ENCODE assay signal across 17 mouse cellular contexts in the genomic region with DNA sequence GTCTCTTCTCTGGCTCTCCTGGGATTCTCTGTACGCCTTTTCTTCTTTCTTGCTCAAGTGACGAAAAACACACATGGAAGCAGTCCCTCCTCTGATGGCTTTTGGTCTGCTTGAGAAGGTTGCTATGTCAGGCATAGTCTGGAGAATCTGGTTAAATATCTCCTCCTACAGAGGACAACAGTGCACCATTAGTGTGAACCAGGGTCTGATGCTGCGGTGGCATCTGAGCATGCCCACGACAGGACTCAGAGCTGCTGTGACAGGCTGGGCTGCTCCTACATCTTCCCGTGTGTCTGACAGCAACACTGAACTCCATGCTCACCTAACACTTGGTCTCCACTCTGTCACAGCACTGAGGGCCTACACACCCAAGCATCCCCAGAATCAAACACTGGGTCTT.
"Had no signal": no experiment of that assay in that cellular context is flagged by ENCODE, and none has a peak within 500 bp of the region (broad histone marks: within the 10 kb centered on the region; RNA-seq: fewer than 3 reads in every experiment).

No protein-coding gene starts in this region.

- DNase-seq: liver, embryonic 13.5 days; liver, postnatal 0 days; lung, adult 2 months; lung, postnatal 14 days; lung, postnatal 36 days; right cerebral cortex, postnatal 14 days; thymus, adult 2 months; thymus, postnatal 25 days; thymus, postnatal 4 days had no signal

- H3K4me2 ChIP-seq: liver, embryonic 13.5 days; liver, embryonic 15.5 days; lung, embryonic 15.5 days; midbrain, embryonic 12.5 days; midbrain, embryonic 15.5 days; neural tube, embryonic 12.5 days; stomach, embryonic 15.5 days had no signal

- H3K4me3 ChIP-seq: liver, embryonic 13.5 days; liver, embryonic 15.5 days; lung, embryonic 15.5 days; midbrain, embryonic 12.5 days; midbrain, embryonic 15.5 days; neural tube, embryonic 12.5 days; stomach, embryonic 15.5 days had no signal

- H3K27ac ChIP-seq: liver, embryonic 13.5 days; liver, embryonic 15.5 days; lung, embryonic 15.5 days; macrophage; midbrain, embryonic 12.5 days; midbrain, embryonic 15.5 days; neural tube, embryonic 12.5 days; stomach, embryonic 15.5 days had no signal

- H3K27me3 ChIP-seq: liver, embryonic 13.5 days; liver, embryonic 15.5 days; lung, embryonic 15.5 days; midbrain, embryonic 12.5 days; midbrain, embryonic 15.5 days; neural tube, embryonic 12.5 days; stomach, embryonic 15.5 days had no signal

- H3K9ac ChIP-seq: liver, embryonic 13.5 days; liver, embryonic 15.5 days; liver, postnatal 0 days; lung, embryonic 15.5 days; midbrain, embryonic 12.5 days; midbrain, embryonic 15.5 days; neural tube, embryonic 12.5 days; stomach, embryonic 15.5 days had no signal

- ATAC-seq: liver, postnatal 0 days; lung, postnatal 0 days; midbrain, embryonic 15.5 days had no signal

- H3K9me3 ChIP-seq: liver, embryonic 13.5 days; liver, embryonic 15.5 days; lung, embryonic 15.5 days; midbrain, embryonic 12.5 days; midbrain, embryonic 15.5 days; neural tube, embryonic 12.5 days; stomach, embryonic 15.5 days had no signal

- H3K4me1 ChIP-seq: lung, embryonic 15.5 days; midbrain, embryonic 12.5 days; midbrain, embryonic 15.5 days; neural tube, embryonic 12.5 days; stomach, embryonic 15.5 days had no signal
